Mouse (Mus musculus) inflammation-experienced regulatory T-cells, adult 6 months (primary cell): ENCODE measurements around the gene Cacna1a. TPM values are rescaled to one million over a fixed set of nuclear protein-coding genes. Genes with fewer than 3 reads are reported as not detected.
"Not testable (repeated sequence)": the region's sequence is repeated elsewhere in the genome, so short reads cannot be mapped to it uniquely, and the experiment has no call there.

Experiments
- ATAC-seq: one replicate; pipeline ENCODE4 v1.8.0; 2017
- polyA plus RNA-seq, 3 experiments: library from polyadenylated mRNA; unstranded; fragments of 100-300 nt; shearing (Covaris generic); gene quantifications; one replicate each; pipeline ENCODE4 v1.2.1; 2017

Cacna1a gene
- polyA plus RNA-seq, 3 experiments from 2014 or later: 3.4 to 8.2 (median 8.2) TPM

DNA sequence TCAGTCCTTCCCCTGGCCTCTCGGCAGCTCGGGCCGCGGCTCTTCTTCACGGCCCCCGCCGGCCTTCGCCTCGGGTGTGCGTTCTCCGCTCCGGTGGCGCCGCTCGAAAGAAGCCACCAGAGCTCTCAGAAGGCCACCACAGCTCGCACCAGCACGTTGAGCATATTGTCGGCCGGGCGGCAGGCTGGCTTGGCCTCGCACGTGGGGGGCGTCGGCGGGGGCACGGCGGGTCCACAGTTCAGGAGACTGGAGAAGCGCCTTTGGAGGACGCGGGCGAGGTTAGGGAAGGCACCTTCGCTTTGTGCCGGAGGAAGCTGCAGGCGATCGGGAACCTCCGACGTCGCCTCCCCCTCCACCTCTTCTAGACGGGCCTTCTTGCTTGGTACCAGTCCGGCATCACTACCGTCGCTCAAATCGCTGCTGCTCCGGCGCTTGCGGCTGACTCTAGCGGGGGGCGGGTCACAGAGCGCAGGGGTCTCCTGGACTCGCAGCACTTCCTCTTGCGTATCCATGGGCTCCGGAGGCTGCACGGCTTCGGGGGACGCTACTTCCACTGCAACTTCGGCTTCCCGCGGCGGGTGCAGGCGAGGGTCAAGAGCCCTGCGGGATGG lies 273.8 kb downstream of the Cacna1a start:
- ATAC-seq: peak; percentile 3

DNA sequence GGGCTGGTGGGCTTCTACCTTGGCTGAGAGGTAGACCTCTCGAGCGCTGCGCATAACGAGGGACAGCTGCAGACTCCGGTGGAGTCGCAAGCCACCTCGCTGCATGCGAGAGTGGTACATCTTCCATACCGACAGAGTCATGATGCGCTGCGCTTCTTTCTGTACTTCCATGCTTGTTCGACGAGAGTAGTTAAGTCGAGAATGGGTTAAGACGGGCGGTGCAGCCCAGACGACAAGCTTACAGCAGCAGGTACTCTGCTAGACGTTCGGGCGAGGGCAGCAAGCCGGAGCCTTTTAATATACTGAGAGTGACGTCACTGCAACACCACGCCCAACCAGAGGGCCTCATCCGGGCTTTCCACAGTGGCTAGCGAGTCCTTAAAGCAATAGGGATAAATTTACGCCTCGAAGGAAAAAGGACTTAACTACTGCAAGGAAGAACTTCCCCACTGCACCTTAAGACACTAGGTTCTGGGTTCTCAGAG lies 274.4 kb downstream of the Cacna1a start, which contains the start of gene Ier2:
Ier2 (minus strand) TSS at position 272 of the 485 bp plus-strand sequence.
- ATAC-seq: peak; percentile 47

- ATAC-seq: peak; percentile 16
These were observed 275.5 kb downstream of the Cacna1a start for GRCm38 (mm10) chr8:84663483-84664327.

- ATAC-seq: peak; percentile 6
These were observed 276.5 kb downstream of the Cacna1a start for GRCm38 (mm10) chr8:84664566-84665384.

GRCm38 (mm10) chr8:84665385-84665893 lies 277.2 kb downstream of the Cacna1a start:
- no peak for ATAC-seq

GRCm38 (mm10) chr8:84668081-84668480 lies 279.8 kb downstream of the Cacna1a start:
- no peak for ATAC-seq

DNA sequence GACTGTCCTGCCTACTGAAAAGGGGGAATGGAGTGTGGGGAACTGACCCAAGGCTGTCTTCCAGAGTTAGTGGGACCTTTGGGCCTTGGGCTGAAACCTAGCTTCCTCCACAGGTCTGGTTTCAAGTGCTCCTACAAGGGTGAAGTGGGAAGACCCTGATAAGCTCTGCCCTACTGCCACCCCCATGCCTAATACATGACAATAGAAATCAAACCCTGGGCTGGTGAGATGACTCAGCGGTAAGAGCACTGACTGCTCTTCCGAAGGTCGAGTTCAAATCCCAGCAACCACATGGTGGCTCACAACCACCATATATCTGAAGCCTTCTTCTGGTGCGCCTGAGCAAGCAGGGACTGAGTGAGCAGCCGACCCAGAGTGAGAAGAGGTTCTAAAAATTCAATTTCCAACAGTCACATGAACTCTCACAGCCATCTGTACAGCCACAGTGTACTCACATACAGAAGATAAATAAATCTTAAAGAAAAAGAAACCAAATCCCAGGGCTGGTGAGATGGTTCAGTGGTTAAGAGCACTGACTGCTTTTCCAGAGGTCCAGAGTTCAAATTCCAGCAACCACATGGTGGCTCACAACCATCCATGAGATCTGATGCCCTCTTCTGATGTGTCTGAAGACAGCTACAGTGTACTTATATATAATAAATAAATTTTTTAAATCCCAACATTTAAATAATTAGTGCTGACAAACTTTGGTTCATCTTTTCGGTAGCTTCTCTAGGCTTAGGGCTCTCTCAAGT lies 280.7 kb downstream of the Cacna1a start:
- ATAC-seq: no peak

DNA sequence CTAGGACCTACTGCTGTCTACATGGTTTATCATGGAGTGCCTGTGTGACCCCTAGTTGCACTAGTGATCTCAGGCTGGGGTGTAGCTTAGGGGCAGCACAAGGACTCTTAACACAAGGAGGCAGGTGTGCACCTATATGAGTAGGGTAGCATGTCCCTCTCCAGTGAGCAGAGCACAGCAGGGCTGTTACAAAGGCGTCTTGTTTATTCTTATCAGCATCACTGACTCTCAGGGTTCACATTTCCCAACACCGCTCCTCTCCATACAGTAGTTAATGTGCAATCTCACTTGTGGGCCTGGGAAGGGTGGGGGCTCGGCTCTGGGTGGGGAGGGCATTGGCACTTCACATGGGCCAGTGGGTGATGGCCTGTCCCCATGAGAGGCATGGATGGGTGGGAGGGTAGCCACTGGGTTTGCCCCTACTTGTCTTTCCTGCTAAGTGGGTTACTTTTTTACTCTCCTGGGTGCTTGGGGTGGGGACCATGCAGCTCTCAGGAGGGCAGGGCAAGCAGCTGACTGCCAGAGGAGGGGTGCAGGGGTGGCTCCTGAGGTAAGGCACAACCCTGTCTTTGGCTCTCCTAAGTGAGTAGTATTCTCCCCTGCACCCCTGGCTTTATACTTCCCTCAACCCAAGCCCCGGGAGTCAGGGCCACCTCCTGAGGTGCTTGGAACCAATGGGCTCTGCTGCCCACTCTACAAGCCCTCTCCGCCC lies 282.2 kb downstream of the Cacna1a start:
- not testable (repeated sequence) for ATAC-seq

- no peak for ATAC-seq
These were observed 289.1 kb downstream of the Cacna1a start for GRCm38 (mm10) chr8:84677305-84677704.

- ATAC-seq: no peak
These were observed 293.2 kb downstream of the Cacna1a start for GRCm38 (mm10) chr8:84681476-84681875.

DNA sequence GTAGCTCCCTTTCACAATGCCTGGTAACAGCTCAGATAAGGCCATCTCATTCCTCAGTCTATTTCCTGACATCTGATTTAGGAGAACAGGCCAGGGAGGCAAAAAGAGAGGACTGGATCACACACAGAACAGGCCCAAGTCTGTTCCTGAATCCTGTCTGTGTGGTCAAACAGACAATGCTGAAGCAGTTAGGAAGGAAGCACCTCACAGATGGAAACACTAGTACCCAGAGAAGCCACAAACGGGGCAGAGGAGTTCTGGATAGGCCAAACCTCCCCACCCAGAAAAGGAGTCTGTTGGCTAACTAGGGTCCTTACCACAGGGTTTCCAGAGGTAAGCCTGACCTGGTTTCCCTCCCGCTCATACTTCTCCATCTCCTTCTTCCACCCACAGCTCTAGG lies 294.0 kb downstream of the Cacna1a start:
- no peak for ATAC-seq

DNA sequence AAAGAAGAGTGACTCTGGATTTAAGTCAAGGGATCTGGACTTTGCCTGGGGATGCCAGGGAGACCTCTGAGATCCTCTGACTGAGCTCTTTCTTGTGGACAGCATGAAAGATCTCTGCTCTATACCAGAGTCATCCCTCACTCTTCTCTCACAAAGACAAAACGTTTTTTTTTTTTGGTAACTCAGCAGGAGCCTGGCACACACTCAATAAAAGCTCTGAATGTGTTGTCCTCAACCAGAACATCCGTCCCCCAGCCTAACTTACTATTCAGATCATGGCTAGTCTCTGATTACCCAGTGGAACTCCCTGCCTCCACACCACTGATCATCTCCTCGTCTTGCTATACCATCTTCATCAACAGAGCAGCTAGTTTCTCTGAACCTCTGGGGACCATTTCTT lies 296.3 kb downstream of the Cacna1a start:
- ATAC-seq: no peak

- ATAC-seq: no peak
These were observed 298.2 kb downstream of the Cacna1a start, which contains the start of gene Trmt1 for GRCm38 (mm10) chr8:84686191-84687002. Gene Trmt1, plus strand, starts transcription at chr8:84686307.

GRCm38 (mm10) chr8:84687003-84687704 lies 298.9 kb downstream of the Cacna1a start:
- ATAC-seq: no peak

DNA sequence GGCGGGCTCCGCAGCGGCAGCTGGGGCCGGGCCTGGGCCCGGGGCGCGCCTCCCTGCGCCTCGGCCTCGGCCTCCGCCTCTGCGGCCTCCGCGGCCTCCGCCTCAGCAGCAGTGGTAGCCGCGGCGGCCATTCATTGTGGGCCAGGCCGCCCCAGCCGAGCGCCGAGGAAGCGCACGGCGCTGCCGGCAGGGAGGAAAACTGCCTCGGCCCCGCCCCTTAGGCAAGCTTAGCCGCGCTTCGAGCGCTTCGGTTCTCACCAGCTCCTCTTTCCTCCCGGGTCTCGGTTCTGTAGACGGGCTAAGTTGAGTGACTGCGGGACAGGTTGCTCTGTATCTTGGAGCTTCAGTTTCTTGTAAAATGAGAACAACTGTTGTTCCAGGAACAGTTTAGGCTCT lies 299.5 kb downstream of the Cacna1a start, which contains the start of gene Nacc1:
Nacc1 (minus strand) TSS at position 158 of the 396 bp plus-strand sequence.
- peak; percentile 80 for ATAC-seq

- peak; percentile 83 for ATAC-seq
These were observed 301.1 kb downstream of the Cacna1a start for GRCm38 (mm10) chr8:84689091-84689915.
